Mouse (Mus musculus) liver, embryonic 12.5 days (tissue): ENCODE results near the gene Fam83e. TPM values are rescaled to one million over a fixed set of nuclear protein-coding genes. Genes with fewer than 3 reads are reported as not detected.

Experiments used
- polyA plus RNA-seq: library from polyadenylated mRNA; unstranded; fragments of >200 nt; fragmentation: Nextera tagmentation; extraction: Ambion mirVana; gene quantifications from 2 replicates; pipeline ENCODE4 v1.2.1, GENCODE M21; 2016

The Fam83e gene
- polyA plus RNA-seq, 1 experiment from 2014 or later, result 0.81 TPM

Other genes starting within 250 kb of the Fam83e start
- 1.9 and 2.0 TPM in 2 replicates for gene Tulp2, start 239.3 kb upstream of the Fam83e start, polyA plus RNA-seq
- not detected in 2 replicates for gene Gm45808, start 234.4 kb upstream of the Fam83e start, polyA plus RNA-seq
- 2.8 and 3.1 TPM in 2 replicates for gene Dhdh, start 232.4 kb upstream of the Fam83e start, polyA plus RNA-seq
- 140 and 146 TPM in 2 replicates for gene Nucb1, start 210.8 kb upstream of the Fam83e start, polyA plus RNA-seq
- gene Ppp1r15a, start 194.9 kb upstream of the Fam83e start, polyA plus RNA-seq, result 157 and 165 TPM in 2 replicates
- gene Plekha4, start 194.9 kb upstream of the Fam83e start, polyA plus RNA-seq, result 0.80 and 0.87 TPM in 2 replicates
- gene Hsd17b14, start 166.3 kb upstream of the Fam83e start, polyA plus RNA-seq, result 1.5 and 1.8 TPM in 2 replicates
- gene Bcat2, start 151.1 kb upstream of the Fam83e start, polyA plus RNA-seq, result 50.4 and 54.7 TPM in 2 replicates
- not detected in 2 replicates for gene Fgf21, start 105.7 kb upstream of the Fam83e start, polyA plus RNA-seq
- gene Fut1, start 103.9 kb upstream of the Fam83e start, polyA plus RNA-seq, result 0.15 TPM in 1 of 2 replicates, not detected in the other
- gene Izumo1, start 99.4 kb upstream of the Fam83e start, polyA plus RNA-seq, result 0.20 and 0.23 TPM in 2 replicates
- 10.5 and 11.8 TPM in 2 replicates for gene Rasip1, start 93.7 kb upstream of the Fam83e start, polyA plus RNA-seq
- gene Mamstr, start 81.2 kb upstream of the Fam83e start, polyA plus RNA-seq, result 0.69 and 0.81 TPM in 2 replicates
- gene Fut2, start 54.8 kb upstream of the Fam83e start, polyA plus RNA-seq, result 0.05 TPM in 1 of 2 replicates, not detected in the other
- gene Ntn5, start 37.2 kb upstream of the Fam83e start, polyA plus RNA-seq, result not detected in 2 replicates
- 0.11 and 0.18 TPM in 2 replicates for gene Sec1, start 26.8 kb upstream of the Fam83e start, polyA plus RNA-seq
- 0.93 and 1.0 TPM in 2 replicates for gene Car11, start 21.4 kb upstream of the Fam83e start, polyA plus RNA-seq
- gene Dbp, start 16.1 kb upstream of the Fam83e start, polyA plus RNA-seq, result 1.1 and 1.8 TPM in 2 replicates
- gene Rpl18, start 5.8 kb upstream of the Fam83e start, polyA plus RNA-seq, result 892 and 939 TPM in 2 replicates
- gene Sphk2, start 3.2 kb upstream of the Fam83e start, polyA plus RNA-seq, result 14.8 and 16.1 TPM in 2 replicates
- not detected in 2 replicates for gene Spaca4, start 4.6 kb downstream of the Fam83e start, polyA plus RNA-seq
- gene Lmtk3, start 62.5 kb downstream of the Fam83e start, polyA plus RNA-seq, result 0.10 and 0.32 TPM in 2 replicates
- 0.77 and 0.81 TPM in 2 replicates for gene Sult2b1, start 63.5 kb downstream of the Fam83e start, polyA plus RNA-seq
- 47.1 and 54.2 TPM in 2 replicates for gene Cyth2, start 93.4 kb downstream of the Fam83e start, polyA plus RNA-seq
- 0.27 and 0.50 TPM in 2 replicates for gene Kcnj14, start 103.6 kb downstream of the Fam83e start, polyA plus RNA-seq
- gene Grwd1, start 109.7 kb downstream of the Fam83e start, polyA plus RNA-seq, result 61.4 and 67.0 TPM in 2 replicates
- 24.2 and 25.6 TPM in 2 replicates for gene Kdelr1, start 151.6 kb downstream of the Fam83e start, polyA plus RNA-seq
- gene Grin2d, start 157.2 kb downstream of the Fam83e start, polyA plus RNA-seq, result 0.17 and 0.24 TPM in 2 replicates
- 0.68 and 0.94 TPM in 2 replicates for gene Syngr4, start 175.5 kb downstream of the Fam83e start, polyA plus RNA-seq
- gene Tmem143, start 175.7 kb downstream of the Fam83e start, polyA plus RNA-seq, result 3.8 and 3.9 TPM in 2 replicates
- 61.6 and 68.2 TPM in 2 replicates for gene Emp3, start 200.2 kb downstream of the Fam83e start, polyA plus RNA-seq
- 1.6 and 2.0 TPM in 2 replicates for gene Ccdc114, start 202.9 kb downstream of the Fam83e start, polyA plus RNA-seq